30 mouse cellular contexts compared by ENCODE assay signal in genomic region chr10:98745409-98745808, GRCm38 (mm10).
DNase-seq lines count a peak whose midpoint lies in the region; ATAC-seq and TF ChIP-seq lines count a peak whose summit lies in the region.
"Had no signal": no experiment of that assay in that cellular context is flagged by ENCODE, and none has a peak within 500 bp of the region (broad histone marks: within the 10 kb centered on the region; RNA-seq: fewer than 3 reads in every experiment).

No protein-coding gene starts in this region.

- peak overlapping the region; percentile 11 for H3K27ac ChIP-seq in bone marrow macrophage, adult 2 months (ENCODE audit: insufficient read depth, low read depth, low read length)
- no peak overlapping the region for H3K27ac ChIP-seq in hindbrain, embryonic 16.5 days (ENCODE audit: low read depth, low read length)
- H3K27ac ChIP-seq: embryonic facial prominence, embryonic 12.5 days; heart, embryonic 10.5 days; heart, embryonic 15.5 days; liver, embryonic 15.5 days; midbrain, embryonic 15.5 days; neural tube, embryonic 12.5 days had no signal

- H3K4me1 ChIP-seq in bone marrow macrophage, adult 2 months (ENCODE audit: control insufficient read depth, insufficient read depth, low read length) = peaks cover 53% of the 10 kb centered on the region
- no peaks in the 10 kb centered on the region; the same call in 1 of the 2 replicates for H3K4me1 ChIP-seq in hindbrain, embryonic 16.5 days (ENCODE audit: control insufficient read depth, insufficient read depth, low read depth, low read length)
- H3K4me1 ChIP-seq: heart, embryonic 15.5 days; midbrain, embryonic 15.5 days had no signal

- no peaks in the 10 kb centered on the region for H3K27me3 ChIP-seq in hindbrain, embryonic 16.5 days (replicated peaks; ENCODE audit: control insufficient read depth, insufficient read depth, low read length)
- H3K27me3 ChIP-seq: embryonic facial prominence, embryonic 12.5 days; heart, embryonic 15.5 days; kidney, embryonic 15.5 days; liver, embryonic 15.5 days; midbrain, embryonic 15.5 days; neural tube, embryonic 12.5 days; Patski had no signal

- peak; percentile 4 for DNase-seq in lung, postnatal 25 days (ENCODE audit: low spot score)
- DNase-seq in lung, postnatal 36 days = no peak
- no peak for DNase-seq in thymus, adult 18-20 months
- DNase-seq in left cerebral cortex, postnatal 4 days = no peak
- DNase-seq: adrenal gland, adult 2 months; adrenal gland, postnatal 36 days; cerebellum, adult 2 months; cerebellum, postnatal 36 days; gastrocnemius, postnatal 25 days; heart, adult 11 months; kidney, adult 18-20 months; kidney, postnatal 25 days; liver; lung, embryonic 14.5 days; lung, postnatal 14 days; right cerebral cortex, adult 18-20 months had no signal

- TF ChIP-seq POLR2A in bone marrow macrophage, adult 2 months (IDR thresholded peaks at IDR 0.05; ENCODE audit: borderline replicate concordance, low read depth, low read length) = no peak

- no peak overlapping the region for H3K4me3 ChIP-seq in bone marrow macrophage, adult 2 months (ENCODE audit: insufficient read depth, low read length)
- no peak overlapping the region for H3K4me3 ChIP-seq in hindbrain, embryonic 16.5 days (ENCODE audit: low read length)
- H3K4me3 ChIP-seq: embryonic facial prominence, embryonic 12.5 days; heart, embryonic 10.5 days; heart, embryonic 15.5 days; kidney, embryonic 15.5 days; liver, embryonic 15.5 days; midbrain, embryonic 15.5 days; neural tube, embryonic 12.5 days had no signal

- no peaks in the 10 kb centered on the region for H3K36me3 ChIP-seq in hindbrain, embryonic 16.5 days (ENCODE audit: control insufficient read depth, insufficient read depth, low read length)
- H3K36me3 ChIP-seq: embryonic facial prominence, embryonic 12.5 days; G1E; heart, embryonic 10.5 days; heart, embryonic 15.5 days; kidney, embryonic 15.5 days; liver, embryonic 15.5 days; midbrain, embryonic 15.5 days; neural tube, embryonic 12.5 days had no signal

- H3K9ac ChIP-seq in hindbrain, embryonic 16.5 days (ENCODE audit: low read depth, low read length) = no peak overlapping the region
- H3K9ac ChIP-seq: embryonic facial prominence, embryonic 12.5 days; heart, embryonic 15.5 days; kidney, embryonic 15.5 days; liver, embryonic 15.5 days; lung, embryonic 14.5 days; midbrain, embryonic 15.5 days; neural tube, embryonic 12.5 days had no signal

- peak; percentile 80 for ATAC-seq in CD4-positive, CD25-positive, alpha-beta regulatory T cell, adult 4 months
- 0 out of 2 replicates have a peak, but pooled peaks have one; percentile 7 for ATAC-seq in megakaryocyte, adult 5-6 weeks (ENCODE audit: poor library complexity, severe bottlenecking)
- no peak for ATAC-seq in hindbrain, embryonic 16.5 days
- ATAC-seq: forebrain, embryonic 14.5 days; midbrain, embryonic 15.5 days; Patski had no signal

- no peak for TF ChIP-seq CTCF in bone marrow macrophage, adult 2 months (IDR thresholded peaks at IDR 0.05; ENCODE audit: low read depth, low read length)

- H3K9me3 ChIP-seq in hindbrain, embryonic 16.5 days (ENCODE audit: control insufficient read depth, low read length) = no peaks in the 10 kb centered on the region
- H3K9me3 ChIP-seq: embryonic facial prominence, embryonic 12.5 days; G1E; heart, embryonic 10.5 days; heart, embryonic 15.5 days; kidney, embryonic 15.5 days; liver, embryonic 15.5 days; midbrain, embryonic 15.5 days; neural tube, embryonic 12.5 days had no signal

- no peak overlapping the region for H3K4me2 ChIP-seq in hindbrain, embryonic 16.5 days (ENCODE audit: low read length)
- H3K4me2 ChIP-seq: embryonic facial prominence, embryonic 12.5 days; heart, embryonic 15.5 days; kidney, embryonic 15.5 days; liver, embryonic 15.5 days; lung, embryonic 14.5 days; midbrain, embryonic 15.5 days; neural tube, embryonic 12.5 days had no signal

- WGBS in hindbrain, embryonic 16.5 days = 87% methylated on average over 2 of the region's 2 CpGs

- intact Hi-C loops in left cerebral cortex, postnatal 4 days (cut with DNase I) = no loop called here
